Mouse (Mus musculus) left cerebral cortex, postnatal 25 days (tissue): Measurements from ENCODE around the gene Miox. TPM values are rescaled to one million over a fixed set of nuclear protein-coding genes. Genes with fewer than 3 reads are reported as not detected.

Experiments
- DNase-seq, 2 experiments: peaks; one replicate each; pipeline ENCODE4 v3.0.0; 2022; ENCODE audit warnings: low spot score in 2 of 2, mixed read lengths in 1 of 2
- intact Hi-C: fragments of 180-260 bp; cut with DNase I; formaldehyde crosslinking; loops from one replicate; pipeline ENCODE4 v1.15.1; 2025
- total RNA-seq, 2 experiments: library from RNA; stranded (reverse); gene quantifications; 2 replicates each; pipeline ENCODE4 v1.2.3; 2021

The Miox gene
- total RNA-seq, 2 experiments from 2014 or later = not detected

DNA sequence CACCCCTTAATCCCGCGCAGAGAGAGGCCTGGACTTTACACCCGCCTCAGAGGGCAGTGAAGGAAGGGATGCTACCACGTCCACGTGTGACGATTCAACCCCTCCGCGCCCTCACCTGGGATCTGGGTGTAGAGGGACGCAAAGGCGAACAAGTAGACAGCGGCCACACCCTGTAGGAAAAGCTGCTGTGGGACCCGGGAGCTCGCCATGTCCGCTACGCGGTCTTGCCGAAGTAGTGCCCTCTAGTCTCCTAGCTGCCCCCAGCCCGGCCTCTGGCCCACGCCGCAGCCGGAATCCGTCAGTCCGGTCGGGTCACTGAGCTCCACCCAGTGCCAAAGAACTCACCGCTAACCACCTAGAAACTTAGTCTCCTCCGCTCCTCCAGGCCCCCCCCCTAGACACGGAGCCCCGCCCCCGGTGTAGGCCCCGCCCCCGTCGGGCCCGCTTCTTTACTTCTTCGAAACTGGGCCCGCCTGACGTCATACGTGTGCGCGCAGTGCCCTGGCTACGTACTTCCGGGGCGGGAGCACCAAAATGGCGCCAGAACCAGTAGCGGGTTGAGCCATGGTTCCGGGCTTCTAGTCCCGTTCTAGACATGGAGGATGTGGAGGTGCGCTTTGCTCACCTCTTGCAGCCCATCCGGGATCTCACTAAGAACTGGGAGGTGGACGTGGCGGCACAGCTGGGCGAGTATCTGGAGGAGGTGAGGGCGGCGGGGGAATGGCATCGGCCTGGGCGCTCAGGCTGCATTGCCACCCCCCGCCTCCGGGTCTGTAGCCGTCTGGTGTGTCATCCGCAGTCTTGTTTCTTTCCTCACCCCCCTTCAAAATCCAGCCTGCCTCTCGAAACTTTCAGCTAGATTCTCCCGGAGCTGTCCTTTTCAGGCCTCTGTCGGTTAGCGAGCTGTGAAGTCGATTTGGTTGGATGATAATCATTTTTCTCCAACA, 21.3 kb downstream of the Miox start, which contains the start of the genes Lmf2 and Ncaph2:
Lmf2 (minus strand) TSS at position 419 of the 947 bp plus-strand sequence.
Ncaph2 (plus strand) TSS at position 479 of the 947 bp plus-strand sequence.
- intact Hi-C loops = loop anchor here (1.0 to 5.0 kb wide), 4 partner anchors 17 to 233 kb away; partner anchors contain the start of genes C730034F03Rik, Chkb, Gm44502 and Sbf1
- peak; percentile 94 to 96 for DNase-seq

DNA sequence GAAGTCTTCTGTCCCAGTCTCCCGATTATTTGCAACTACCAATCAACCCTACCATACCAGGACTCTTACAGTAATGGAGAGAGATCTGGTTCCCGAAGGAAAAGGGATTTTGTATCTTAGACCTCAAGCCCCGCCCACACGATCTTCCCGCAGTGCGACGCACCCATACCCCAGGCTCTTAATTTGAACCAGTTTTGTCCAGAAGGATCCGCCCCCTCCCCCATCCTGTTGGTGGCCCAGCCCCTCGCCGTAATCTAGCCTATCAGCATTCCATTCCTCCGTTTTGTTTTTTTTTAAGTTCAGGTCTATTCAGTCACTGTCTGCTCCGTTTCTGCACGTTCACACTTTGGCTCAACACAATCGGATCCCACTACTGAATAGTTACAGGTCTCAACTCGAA, 22.2 kb downstream of the Miox start:
- intact Hi-C loops = loop anchor here (5.0 kb wide), 1 partner anchor 234 kb away; the partner anchor contains the start of gene Tubgcp6
- peak; percentile 60 to 67 for DNase-seq

DNA sequence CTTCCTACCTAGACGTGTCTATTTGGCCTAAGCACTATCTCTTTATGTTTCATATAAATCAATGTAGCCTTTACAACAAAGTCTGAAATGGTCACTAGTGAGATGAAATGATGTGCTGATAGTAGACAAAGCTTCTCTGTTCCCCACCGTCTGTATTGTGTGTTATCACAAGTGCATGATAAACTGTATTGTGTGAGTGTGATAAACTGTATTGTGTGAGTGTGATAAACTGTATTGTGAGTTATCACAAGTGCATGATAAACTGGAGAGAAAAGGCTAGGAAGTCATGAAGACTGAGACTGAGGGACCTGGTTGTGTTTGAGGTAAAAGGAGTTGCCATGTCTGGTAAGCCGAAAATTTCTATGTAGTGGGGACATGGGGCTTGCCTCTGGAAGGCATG, 24.6 kb downstream of the Miox start:
- no peak for DNase-seq
- intact Hi-C loops = loop anchor here (5.0 kb wide), 1 partner anchor 236 kb away; the partner anchor contains the start of gene Tubgcp6

DNA sequence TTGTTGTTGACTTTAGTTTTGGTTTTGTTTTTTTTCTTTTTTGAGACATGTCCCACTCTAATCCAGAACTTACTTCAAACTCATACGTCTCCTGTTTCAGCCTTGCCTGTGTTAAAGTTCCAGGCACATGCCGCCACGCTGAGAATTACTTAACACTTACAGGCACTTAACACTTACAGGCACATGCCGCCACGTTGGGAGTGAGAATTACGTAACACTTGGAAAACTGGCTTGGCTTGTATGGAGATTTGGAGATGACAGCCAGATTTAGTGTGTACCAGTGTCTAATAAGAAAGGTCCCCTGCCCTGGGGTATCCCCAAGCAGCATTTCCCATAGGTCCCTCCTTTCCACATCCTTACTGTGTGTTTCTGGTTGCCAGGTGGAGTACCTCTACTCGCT, 28.9 kb downstream of the Miox start:
- intact Hi-C loops = no loop called here
- no peak for DNase-seq

DNA sequence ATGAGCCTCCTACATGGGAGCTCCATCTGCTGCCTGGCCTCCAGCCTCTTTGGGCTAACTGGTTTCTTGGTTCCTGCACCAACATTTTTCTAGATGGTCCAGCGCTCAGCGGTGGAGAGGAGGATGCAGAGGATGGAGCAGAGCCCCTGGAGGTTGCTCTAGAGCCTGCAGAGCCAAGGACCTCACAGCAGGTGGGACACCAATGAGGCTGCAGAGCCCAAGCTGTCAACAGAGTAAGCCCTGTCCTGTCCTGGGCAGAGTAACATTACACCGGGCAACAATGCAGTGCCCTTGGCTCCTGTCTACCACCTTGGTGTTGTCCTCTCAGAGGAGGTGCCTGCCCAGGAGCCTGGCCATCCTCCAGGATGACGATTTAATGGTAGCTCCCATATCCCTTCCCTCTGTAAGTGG, 30.9 kb downstream of the Miox start:
- no peak for DNase-seq
- intact Hi-C loops = no loop called here

DNA sequence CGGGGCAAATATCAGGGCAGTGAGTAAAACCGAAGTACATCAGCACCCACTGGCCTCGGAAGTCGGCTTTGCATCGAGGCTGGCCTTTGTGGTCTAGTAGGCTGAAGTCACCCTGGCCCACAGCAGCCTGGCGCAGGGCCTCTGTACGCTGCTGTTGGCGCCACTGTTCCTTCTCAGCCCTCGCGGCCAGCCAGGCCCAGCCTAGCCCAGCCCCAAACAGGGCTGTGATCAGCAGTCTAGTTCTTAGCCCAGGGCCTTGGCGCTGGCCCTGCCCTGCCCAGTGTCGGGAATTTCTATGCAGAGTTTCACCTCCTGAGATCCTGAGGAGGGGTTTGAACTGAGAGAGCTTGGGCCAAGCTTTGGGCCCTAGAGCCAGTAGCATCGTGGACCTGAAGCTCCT, 37.9 kb downstream of the Miox start:
- intact Hi-C loops = loop anchor here (2.0 kb wide), 1 partner anchor 17 kb away; the partner anchor contains the start of genes Lmf2 and Ncaph2
- no peak for DNase-seq

DNA sequence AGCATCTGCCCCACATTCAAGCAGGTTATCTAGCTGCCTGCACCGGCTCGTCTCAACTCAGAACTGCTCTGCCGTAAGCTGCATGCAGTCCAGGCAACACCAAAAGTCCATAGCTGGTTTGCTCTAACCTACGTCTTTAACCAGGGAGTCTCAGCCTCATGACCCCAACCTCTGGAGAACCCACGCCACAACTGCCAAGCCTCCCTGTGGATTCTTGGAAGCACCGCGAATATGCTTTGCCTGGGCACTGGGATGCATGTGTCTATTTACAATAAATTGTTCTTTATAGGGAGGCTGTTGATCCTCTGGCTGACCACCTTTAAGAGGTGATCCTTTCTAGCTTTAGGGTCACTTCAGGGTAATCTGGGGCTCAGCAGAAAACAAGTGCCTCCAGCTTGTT, 38.3 kb downstream of the Miox start:
- no peak for DNase-seq
- intact Hi-C loops = loop anchor here (2.0 kb wide), 1 partner anchor 18 kb away; the partner anchor contains the start of genes Lmf2 and Ncaph2

DNA sequence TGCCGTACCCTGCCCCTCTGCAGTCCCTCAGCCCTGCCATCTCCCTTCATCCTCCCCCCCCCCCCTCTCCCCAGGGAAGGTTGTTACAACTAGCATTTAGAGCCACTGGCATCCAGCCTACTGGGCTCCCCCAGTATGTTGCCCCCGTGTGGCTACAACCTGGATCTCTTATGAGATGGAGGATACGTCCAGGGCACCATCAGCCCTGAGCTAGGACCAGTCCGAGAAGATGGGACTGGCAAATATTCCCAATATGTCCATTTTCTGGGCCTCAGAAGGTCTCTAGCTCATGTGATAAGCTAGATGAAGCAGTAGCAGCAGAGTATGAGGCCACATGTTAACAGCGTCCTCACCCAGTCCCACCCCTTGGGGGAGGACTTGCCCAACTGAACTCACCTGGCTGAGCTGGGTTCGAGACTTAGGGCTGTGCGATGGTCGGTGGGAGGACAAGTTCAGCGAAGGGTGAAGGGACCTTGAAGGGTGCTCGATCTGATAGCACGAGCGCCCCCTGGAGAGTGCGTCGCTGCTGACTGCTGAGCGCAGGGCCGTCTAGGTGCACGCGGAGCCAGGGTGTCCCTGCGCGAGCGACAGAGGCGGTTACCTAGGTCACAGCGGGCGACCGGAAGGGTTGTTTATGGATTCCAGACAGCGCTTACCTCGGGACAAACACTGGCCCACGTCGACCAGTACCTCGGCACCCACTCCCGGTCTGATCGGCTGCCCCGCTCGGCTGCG, 39.0 kb downstream of the Miox start:
- intact Hi-C loops = loop anchor here (2.0 kb wide), 1 partner anchor 18 kb away; the partner anchor contains the start of genes Lmf2 and Ncaph2
- peak; percentile 81 to 83 for DNase-seq

DNA sequence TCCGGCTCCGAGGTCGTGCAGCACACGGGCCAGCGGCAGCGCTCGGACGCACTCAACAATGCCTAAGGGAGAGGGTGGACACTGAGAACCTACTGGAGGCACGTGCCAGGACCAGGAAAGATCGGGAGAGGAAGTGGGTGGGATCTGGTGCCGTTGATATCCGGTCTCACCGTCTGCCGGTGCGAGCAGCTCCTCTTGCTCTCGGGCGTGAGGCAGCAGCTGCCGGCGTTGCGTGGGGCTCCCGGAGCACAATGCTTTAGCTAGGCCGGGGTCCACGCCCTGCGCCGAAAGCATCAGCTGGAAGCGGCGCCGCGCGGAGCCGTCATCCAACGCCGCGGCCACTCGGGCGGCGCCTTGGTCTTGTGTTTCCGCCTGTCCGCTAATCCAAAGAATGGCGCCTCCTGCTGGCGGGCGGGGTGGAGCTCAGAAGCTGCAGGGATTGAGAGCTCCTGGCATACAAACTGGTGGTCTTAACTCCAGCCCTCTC, 39.6 kb downstream of the Miox start, which contains the start of gene Sco2:
Sco2 (minus strand) TSS at position 85 of the 487 bp plus-strand sequence.
- intact Hi-C loops = loop anchor here (2.0 kb wide), 1 partner anchor 19 kb away; the partner anchor contains the start of genes Lmf2 and Ncaph2
- DNase-seq = peak; percentile 93

DNA sequence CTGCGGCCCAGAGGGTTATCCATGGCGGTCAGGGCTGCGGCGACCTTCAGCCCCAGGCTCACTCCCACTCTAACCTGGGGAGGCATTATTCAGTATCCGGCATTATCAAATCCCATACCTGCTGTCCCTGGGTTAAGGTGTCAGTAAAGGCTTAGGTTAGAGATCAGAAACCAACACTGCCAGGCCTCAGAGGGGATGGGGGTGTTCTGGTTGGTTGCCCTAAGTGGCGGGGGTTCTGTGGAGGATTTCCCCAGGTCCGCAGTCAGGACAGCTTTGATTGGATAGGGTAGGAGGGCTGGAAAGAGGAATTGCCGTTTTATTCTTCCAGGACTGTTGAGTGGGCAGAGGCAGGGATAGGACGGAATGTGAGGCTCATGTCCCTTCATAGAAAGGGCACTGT, 40.1 kb downstream of the Miox start:
- no peak for DNase-seq
- intact Hi-C loops = no loop called here

DNA sequence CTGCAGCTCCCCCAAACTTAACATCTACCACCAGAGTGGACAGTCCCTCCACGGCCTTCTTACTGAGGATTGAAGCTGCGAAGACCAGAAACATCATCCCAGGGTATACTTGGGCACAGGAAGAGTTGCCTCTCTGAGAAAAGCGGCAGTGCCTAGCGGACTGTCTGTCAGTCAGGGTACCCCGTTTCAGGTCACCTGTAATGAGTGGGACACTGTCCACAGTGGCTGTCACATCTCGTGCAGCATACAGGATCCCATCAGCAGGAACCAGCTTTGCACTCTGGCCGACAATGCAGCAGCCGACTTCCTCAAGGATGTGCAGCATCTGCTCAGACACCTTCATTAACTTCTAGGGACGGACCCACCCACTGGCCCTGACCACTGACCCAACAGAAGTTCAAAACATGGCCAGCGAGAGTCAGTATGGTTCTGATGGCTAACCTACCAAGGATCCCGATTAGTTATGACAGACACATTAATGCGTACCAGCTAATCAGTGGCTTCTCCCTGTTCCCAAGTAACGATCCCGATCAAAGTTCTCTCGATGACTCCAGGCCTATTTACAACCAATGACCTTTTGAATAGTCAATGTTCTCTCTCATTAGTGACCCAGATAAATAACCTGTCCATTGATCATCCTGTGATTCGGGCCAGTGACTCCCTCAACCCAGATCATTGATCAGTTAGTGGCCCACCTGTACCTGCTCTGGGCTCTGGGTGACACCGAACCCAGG, 40.8 kb downstream of the Miox start:
- intact Hi-C loops = loop anchor here (5.0 kb wide), 1 partner anchor 92 kb away; no protein-coding TSS in a partner anchor
- DNase-seq = no peak

DNA sequence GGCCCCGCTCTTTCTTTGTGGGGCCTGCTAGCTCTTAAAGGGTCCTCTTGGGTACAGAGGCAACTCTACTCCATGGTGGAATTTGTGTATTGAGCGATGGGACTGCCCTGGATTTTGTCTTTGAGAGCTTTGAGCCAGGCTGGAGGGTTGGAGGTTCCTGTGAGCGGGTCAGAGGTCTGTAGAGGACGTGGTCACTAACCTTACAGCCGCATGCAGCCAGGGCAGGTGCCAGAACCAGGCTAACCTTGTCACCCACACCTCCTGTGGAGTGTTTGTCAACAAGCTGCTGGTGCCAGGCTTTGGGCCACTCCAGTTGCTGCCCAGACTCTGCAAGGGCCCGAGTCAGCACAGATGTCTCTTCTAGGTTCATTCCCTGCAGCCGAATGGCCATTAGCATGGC, 41.8 kb downstream of the Miox start:
- no peak for DNase-seq
- intact Hi-C loops = loop anchor here (5.0 kb wide), 1 partner anchor 91 kb away; no protein-coding TSS in a partner anchor

DNA sequence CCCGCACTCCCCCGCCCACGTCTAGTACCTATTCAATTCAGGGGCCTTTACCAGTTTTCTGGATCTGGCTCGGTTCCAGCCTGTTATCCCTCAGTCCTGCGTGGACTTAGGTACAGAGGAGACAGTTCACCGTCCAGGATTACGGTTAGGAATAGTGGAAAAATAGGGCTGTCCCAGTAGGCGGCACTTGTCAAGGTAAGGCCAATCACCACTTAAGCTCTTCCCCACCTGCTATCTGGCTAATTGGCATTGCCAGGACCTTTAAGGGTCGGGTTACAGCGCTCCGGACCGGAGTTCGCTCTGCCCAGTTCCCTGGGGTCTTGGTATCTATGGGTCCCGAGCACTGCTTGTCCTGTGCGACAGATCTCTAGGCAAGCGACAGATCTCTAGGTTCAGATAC, 42.8 kb downstream of the Miox start, which contains the start of gene Tymp:
Tymp (minus strand) TSS at position 83 of the 400 bp plus-strand sequence.
- no peak for DNase-seq
- intact Hi-C loops = loop anchor here (5.0 kb wide), 1 partner anchor 90 kb away; no protein-coding TSS in a partner anchor

DNA sequence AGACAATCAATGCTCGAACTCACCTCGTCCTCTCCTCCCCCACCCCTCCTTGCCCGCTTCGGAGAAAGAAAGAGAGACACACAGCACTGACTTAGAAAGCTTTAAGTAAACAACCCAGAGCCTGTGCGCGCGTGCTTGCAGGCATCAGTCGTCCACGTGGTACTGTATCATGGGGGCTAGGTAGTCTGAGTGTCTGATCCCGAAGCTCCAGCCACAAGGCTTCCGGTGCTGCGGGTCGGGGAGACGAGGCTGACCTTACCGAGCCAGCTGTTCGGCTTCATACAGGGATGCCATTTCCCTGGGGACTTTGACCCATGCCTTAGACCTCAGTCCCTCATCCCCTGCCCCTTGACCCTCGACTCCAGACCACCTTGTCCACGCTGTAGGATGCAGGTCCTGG, 43.2 kb downstream of the Miox start:
- DNase-seq = no peak
- intact Hi-C loops = loop anchor here (5.0 kb wide), 1 partner anchor 90 kb away; no protein-coding TSS in a partner anchor

DNA sequence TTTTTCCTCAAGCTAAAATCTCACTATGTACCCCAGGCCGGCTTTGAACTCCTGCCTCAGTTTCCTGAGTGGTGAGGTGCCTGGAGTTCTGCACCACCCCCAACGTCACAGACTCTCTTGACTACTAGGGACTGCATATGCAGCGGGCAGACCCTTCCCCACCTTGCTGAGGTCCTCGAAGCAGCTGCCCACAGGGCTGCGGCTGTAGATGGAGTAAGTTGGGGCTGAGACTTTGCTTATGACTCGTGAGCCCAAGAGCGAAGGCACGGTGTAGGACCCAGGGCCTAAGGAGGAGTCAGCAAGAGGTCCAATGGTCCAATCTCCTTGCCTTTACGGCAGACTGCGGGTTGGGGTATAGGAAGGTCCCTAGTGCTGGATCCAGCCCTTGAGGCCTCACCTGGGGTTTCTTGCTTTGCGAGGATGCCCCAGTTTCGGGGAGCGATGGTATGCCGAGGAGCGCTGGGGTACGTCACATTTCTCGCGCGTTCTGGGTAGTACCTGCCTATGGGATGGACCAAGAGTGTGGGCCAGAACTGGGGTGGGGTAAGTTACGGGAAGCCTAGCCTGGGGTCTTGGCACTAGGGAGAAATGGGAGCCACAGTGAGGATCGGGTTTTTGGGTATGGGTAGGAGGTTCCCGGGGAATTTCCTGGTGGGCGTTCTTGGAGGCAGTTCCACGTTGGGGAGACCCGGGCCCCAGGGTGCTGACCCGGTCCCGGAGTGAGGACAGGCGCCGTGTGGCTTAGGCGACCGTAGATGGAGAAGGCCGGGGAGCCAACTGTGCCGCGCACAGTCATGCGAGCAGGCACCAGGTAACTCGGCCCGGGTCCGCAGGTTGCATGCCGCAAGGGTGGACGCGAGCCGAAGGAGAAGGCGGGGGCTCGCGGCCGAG, 44.0 kb downstream of the Miox start:
- intact Hi-C loops = loop anchor here (5.0 kb wide), 1 partner anchor 89 kb away; no protein-coding TSS in a partner anchor
- DNase-seq = no peak

DNA sequence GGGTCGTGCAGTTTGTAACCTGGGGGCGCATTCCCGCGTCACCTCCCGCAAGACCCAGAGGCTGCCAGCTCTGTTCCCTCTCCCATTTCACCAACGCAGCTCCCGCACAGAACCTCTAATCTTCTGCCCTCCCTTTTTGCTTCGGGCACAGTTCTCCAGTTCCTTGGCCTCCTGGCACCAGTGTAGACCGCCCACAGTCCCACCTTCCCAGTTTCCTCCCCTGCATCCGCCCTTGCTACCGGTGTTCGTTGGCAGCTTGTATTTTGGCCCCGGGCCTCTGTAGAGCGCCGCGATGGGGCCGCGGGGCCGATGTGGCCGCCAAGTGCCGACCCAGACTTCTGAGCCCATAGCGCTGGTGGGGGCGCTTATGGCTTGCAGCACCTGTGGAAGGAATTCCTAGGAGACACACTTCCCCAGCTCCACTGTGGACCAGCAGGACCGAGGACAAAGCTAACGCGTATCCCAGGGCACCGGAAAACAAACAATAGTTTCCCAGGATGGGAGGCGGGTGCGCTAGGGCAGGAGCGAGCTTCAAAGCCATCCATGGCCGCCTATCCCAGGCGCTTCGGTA, 44.7 kb downstream of the Miox start, which contains the start of gene Odf3b:
Odf3b (minus strand) TSS at position 452 of the 571 bp plus-strand sequence.
- DNase-seq = no peak
- intact Hi-C loops = loop anchor here (5.0 kb wide), 1 partner anchor 88 kb away; no protein-coding TSS in a partner anchor

DNA sequence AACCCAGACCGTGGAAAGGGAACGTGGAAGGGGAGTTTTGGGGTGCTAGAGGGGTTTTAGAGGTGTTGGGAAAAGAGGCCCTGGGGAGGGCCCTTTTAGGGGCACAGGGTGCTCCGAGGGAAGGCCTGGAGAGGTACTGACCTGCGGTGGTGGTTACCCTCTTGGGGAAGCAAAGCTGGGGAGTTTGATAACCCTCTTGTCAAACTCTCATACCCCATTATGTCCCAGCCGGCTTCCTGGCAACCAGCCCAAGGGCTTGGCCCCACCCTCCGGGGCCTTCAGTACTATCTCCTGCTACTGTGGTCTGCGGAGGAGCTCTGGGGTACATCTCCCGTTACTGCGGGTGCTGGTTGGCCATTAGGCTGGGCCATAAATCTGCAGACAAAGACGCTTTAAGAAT, 45.2 kb downstream of the Miox start:
- intact Hi-C loops = loop anchor here (5.0 kb wide), 1 partner anchor 88 kb away; no protein-coding TSS in a partner anchor
- DNase-seq = no peak
